Mouse (Mus musculus): ENCODE measurements around the gene Clasrp. TPM values are rescaled to one million over a fixed set of nuclear protein-coding genes. Genes with fewer than 3 reads are reported as not detected.

The Clasrp gene
- polyA plus RNA-seq, 1 experiment from 2014 or later = 66.1 TPM

- H3K36me3 ChIP-seq = peaks cover 23% of the 10 kb centered on the region
- peak overlapping the region; percentile 96 for H3K4me2 ChIP-seq (replicated peaks)
- ATAC-seq (ENCODE audit: insufficient number of reproducible peaks, low FRiP score, low TSS enrichment, low read depth) = peak; percentile 88
- no peaks in the 10 kb centered on the region for H3K27me3 ChIP-seq
- 1% methylated on average over 57 of the region's 57 CpGs for WGBS
- peaks cover 5% of the 10 kb centered on the region; the same call in 1 of the 2 replicates for H3K4me1 ChIP-seq
- H3K27ac ChIP-seq (replicated peaks) = peak overlapping the region; percentile 88
- H3K9me3 ChIP-seq (replicated peaks) = no peaks in the 10 kb centered on the region
- peak overlapping the region; percentile 55 for H3K9ac ChIP-seq
- peak overlapping the region; percentile 71 for H3K4me3 ChIP-seq (replicated peaks)
These were observed 24.5 kb upstream of the Clasrp start for GRCm38 (mm10) chr7:19628536-19629360.

GRCm38 (mm10) chr7:19628192-19628535 is 23.9 kb upstream of the Clasrp start:
- H3K4me1 ChIP-seq = peaks cover 5% of the 10 kb centered on the region; the same call in 1 of the 2 replicates
- H3K4me2 ChIP-seq (replicated peaks) = peak overlapping the region; percentile 96
- H3K9me3 ChIP-seq (replicated peaks) = no peaks in the 10 kb centered on the region
- WGBS = 15% methylated on average over 17 of the region's 17 CpGs
- ATAC-seq (ENCODE audit: insufficient number of reproducible peaks, low FRiP score, low TSS enrichment, low read depth) = no peak
- H3K36me3 ChIP-seq = peaks cover 17% of the 10 kb centered on the region
- H3K27ac ChIP-seq (replicated peaks) = peak overlapping the region; percentile 88
- no peaks in the 10 kb centered on the region for H3K27me3 ChIP-seq
- H3K4me3 ChIP-seq (replicated peaks) = peak overlapping the region; percentile 71
- no peak overlapping the region for H3K9ac ChIP-seq

GRCm38 (mm10) chr7:19627721-19628120 is 23.4 kb upstream of the Clasrp start:
- Histone ChIP-seq H3K27me3 (no peaks in the 10 kb centered on the region), H3K36me3 (peaks cover 13% of the 10 kb centered on the region; the same call in 1 of the 2 replicates), H3K4me2 (replicated peaks) (peak overlapping the region; percentile 96; the same call in 1 of the 2 replicates), H3K4me1 (peaks cover 5% of the 10 kb centered on the region; the same call in 1 of the 2 replicates), H3K9ac (no peak overlapping the region), H3K4me3 (replicated peaks) (peak overlapping the region; percentile 71), H3K27ac (replicated peaks) (no peak overlapping the region), H3K9me3 (replicated peaks) (no peaks in the 10 kb centered on the region)
- WGBS = 69% methylated on average over 3 of the region's 3 CpGs
- no peak for ATAC-seq (ENCODE audit: insufficient number of reproducible peaks, low FRiP score, low TSS enrichment, low read depth)

GRCm38 (mm10) chr7:19623433-19623832 is 19.1 kb upstream of the Clasrp start:
- 67% methylated on average over 2 of the region's 2 CpGs for WGBS
- H3K4me3 ChIP-seq (replicated peaks) = no peak overlapping the region
- no peak overlapping the region for H3K9ac ChIP-seq
- no peaks in the 10 kb centered on the region for H3K36me3 ChIP-seq
- H3K27me3 ChIP-seq = no peaks in the 10 kb centered on the region
- no peak overlapping the region for H3K4me2 ChIP-seq (replicated peaks)
- no peaks in the 10 kb centered on the region for H3K9me3 ChIP-seq (replicated peaks)
- no peak overlapping the region for H3K27ac ChIP-seq (replicated peaks)
- peaks cover 6% of the 10 kb centered on the region for H3K4me1 ChIP-seq
- no peak for ATAC-seq (ENCODE audit: insufficient number of reproducible peaks, low FRiP score, low TSS enrichment, low read depth)

GRCm38 (mm10) chr7:19622241-19622640 is 18.0 kb upstream of the Clasrp start:
- WGBS = 25% methylated on average over 6 of the region's 6 CpGs
- Histone ChIP-seq H3K4me2 (replicated peaks) (no peak overlapping the region), H3K27ac (replicated peaks) (no peak overlapping the region), H3K36me3 (no peaks in the 10 kb centered on the region), H3K27me3 (no peaks in the 10 kb centered on the region), H3K9me3 (replicated peaks) (no peaks in the 10 kb centered on the region), H3K4me3 (replicated peaks) (no peak overlapping the region), H3K9ac (no peak overlapping the region), H3K4me1 (peaks cover 6% of the 10 kb centered on the region)
- ATAC-seq (ENCODE audit: insufficient number of reproducible peaks, low FRiP score, low TSS enrichment, low read depth) = no peak

GRCm38 (mm10) chr7:19620811-19621210 is 16.5 kb upstream of the Clasrp start:
- Histone ChIP-seq H3K4me1 (peaks cover 6% of the 10 kb centered on the region), H3K9me3 (replicated peaks) (no peaks in the 10 kb centered on the region), H3K4me3 (replicated peaks) (no peak overlapping the region), H3K36me3 (peaks cover 7% of the 10 kb centered on the region; the same call in 1 of the 2 replicates), H3K9ac (no peak overlapping the region), H3K27ac (replicated peaks) (no peak overlapping the region), H3K4me2 (replicated peaks) (no peak overlapping the region), H3K27me3 (no peaks in the 10 kb centered on the region)
- ATAC-seq (ENCODE audit: insufficient number of reproducible peaks, low FRiP score, low TSS enrichment, low read depth) = no peak
- WGBS = 84% methylated on average over 7 of the region's 7 CpGs

- Histone ChIP-seq H3K9ac (no peak overlapping the region), H3K4me3 (replicated peaks) (peak overlapping the region; percentile 37), H3K27ac (replicated peaks) (peak overlapping the region; percentile 53; the same call in 1 of the 2 replicates), H3K4me2 (replicated peaks) (peak overlapping the region; percentile 55), H3K36me3 (peaks cover 12% of the 10 kb centered on the region; the same call in 1 of the 2 replicates), H3K27me3 (no peaks in the 10 kb centered on the region), H3K9me3 (replicated peaks) (no peaks in the 10 kb centered on the region), H3K4me1 (peaks cover 6% of the 10 kb centered on the region)
- ATAC-seq (ENCODE audit: insufficient number of reproducible peaks, low FRiP score, low TSS enrichment, low read depth) = peak; percentile 82
- WGBS = 5% methylated on average over 35 of the region's 35 CpGs
These were observed 14.9 kb upstream of the Clasrp start for GRCm38 (mm10) chr7:19619004-19619801.

GRCm38 (mm10) chr7:19615036-19615577 is 10.8 kb upstream of the Clasrp start:
- H3K4me1 ChIP-seq = peaks cover 6% of the 10 kb centered on the region
- no peak overlapping the region for H3K4me2 ChIP-seq (replicated peaks)
- no peaks in the 10 kb centered on the region for H3K27me3 ChIP-seq
- no peak overlapping the region for H3K27ac ChIP-seq (replicated peaks)
- no peak overlapping the region for H3K4me3 ChIP-seq (replicated peaks)
- no peak for ATAC-seq (ENCODE audit: insufficient number of reproducible peaks, low FRiP score, low TSS enrichment, low read depth)
- H3K36me3 ChIP-seq = peaks cover 43% of the 10 kb centered on the region
- WGBS = 83% methylated on average over 12 of the region's 12 CpGs
- no peak overlapping the region for H3K9ac ChIP-seq
- no peaks in the 10 kb centered on the region for H3K9me3 ChIP-seq (replicated peaks)

- peaks cover 44% of the 10 kb centered on the region for H3K36me3 ChIP-seq
- no peak overlapping the region for H3K4me3 ChIP-seq (replicated peaks)
- no peak for ATAC-seq (ENCODE audit: insufficient number of reproducible peaks, low FRiP score, low TSS enrichment, low read depth)
- H3K4me1 ChIP-seq = no peaks in the 10 kb centered on the region
- H3K27ac ChIP-seq (replicated peaks) = no peak overlapping the region
- no peaks in the 10 kb centered on the region for H3K9me3 ChIP-seq (replicated peaks)
- no peak overlapping the region for H3K4me2 ChIP-seq (replicated peaks)
- 77% methylated on average over 5 of the region's 5 CpGs for WGBS
- H3K27me3 ChIP-seq = no peaks in the 10 kb centered on the region
- H3K9ac ChIP-seq = no peak overlapping the region
These were observed 6.7 kb upstream of the Clasrp start for GRCm38 (mm10) chr7:19610969-19611368.

- Histone ChIP-seq H3K9me3 (replicated peaks) (no peaks in the 10 kb centered on the region), H3K36me3 (peaks cover 39% of the 10 kb centered on the region), H3K9ac (no peak overlapping the region), H3K4me2 (replicated peaks) (no peak overlapping the region), H3K4me3 (replicated peaks) (no peak overlapping the region), H3K27ac (replicated peaks) (no peak overlapping the region), H3K27me3 (no peaks in the 10 kb centered on the region), H3K4me1 (no peaks in the 10 kb centered on the region)
- 87% methylated on average over 12 of the region's 12 CpGs for WGBS
- ATAC-seq (ENCODE audit: insufficient number of reproducible peaks, low FRiP score, low TSS enrichment, low read depth) = no peak
These were observed 5.5 kb upstream of the Clasrp start for GRCm38 (mm10) chr7:19609641-19610332.

- Histone ChIP-seq H3K4me3 (replicated peaks) (no peak overlapping the region), H3K36me3 (peaks cover 28% of the 10 kb centered on the region), H3K4me1 (peaks cover 16% of the 10 kb centered on the region), H3K27ac (replicated peaks) (no peak overlapping the region), H3K27me3 (no peaks in the 10 kb centered on the region), H3K4me2 (replicated peaks) (no peak overlapping the region), H3K9ac (no peak overlapping the region), H3K9me3 (replicated peaks) (no peaks in the 10 kb centered on the region)
- 78% methylated on average over 5 of the region's 5 CpGs for WGBS
- ATAC-seq (ENCODE audit: insufficient number of reproducible peaks, low FRiP score, low TSS enrichment, low read depth) = no peak
These were observed 3.0 kb upstream of the Clasrp start for GRCm38 (mm10) chr7:19607291-19607690.

All from embryonic facial prominence, embryonic 15.5 days (tissue).